Mouse (Mus musculus): ENCODE results near the gene Trim10. TPM values are rescaled to one million over a fixed set of nuclear protein-coding genes. Genes with fewer than 3 reads are reported as not detected.
"Not testable (repeated sequence)": the region's sequence is repeated elsewhere in the genome, so short reads cannot be mapped to it uniquely, and the experiment has no call there.

Trim10 gene
- polyA plus RNA-seq, 1 experiment from 2014 or later = 286 TPM

DNA sequence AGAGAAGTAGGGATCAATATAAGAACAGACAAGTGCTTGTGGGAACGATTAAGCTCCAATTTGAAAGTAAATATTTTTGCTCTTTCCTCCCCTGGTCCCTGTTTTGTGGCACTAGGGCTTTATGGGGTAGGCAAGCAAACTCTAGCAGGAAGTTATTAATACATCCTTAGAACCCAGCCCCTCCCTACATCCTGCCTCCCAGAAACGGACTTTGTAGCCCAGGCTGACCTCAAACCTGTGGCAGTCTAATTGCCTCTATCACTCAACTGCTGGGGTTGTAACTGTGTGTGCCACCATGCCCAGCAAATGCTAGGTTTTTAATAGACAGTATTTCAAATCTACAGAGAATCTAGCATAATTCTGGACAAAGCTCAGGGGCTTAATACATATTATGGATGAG lies 7.7 kb upstream of the Trim10 start:
- Histone ChIP-seq H3K4me3 (replicated peaks) (no peak overlapping the region), H3K9me3 (replicated peaks) (no peaks in the 10 kb centered on the region), H3K27ac (no peak overlapping the region), H3K27me3 (peaks cover 61% of the 10 kb centered on the region), H3K4me2 (no peak overlapping the region), H3K9ac (no peak overlapping the region), H3K36me3 (peaks cover 16% of the 10 kb centered on the region), H3K4me1 (replicated peaks) (peaks cover 17% of the 10 kb centered on the region)
- DNase-seq = no peak
- no peak for ATAC-seq (ENCODE audit: low read depth)
- WGBS (ENCODE audit: insufficient replicate concordance) = 31% methylated on average over 2 of the region's 2 CpGs

GRCm38 (mm10) chr17:36866719-36867527 lies 2.5 kb upstream of the Trim10 start, which contains the start of gene Trim15:
Trim15 (minus strand) TSS chr17:36867210.
- no peaks in the 10 kb centered on the region for H3K9me3 ChIP-seq (replicated peaks)
- ATAC-seq (ENCODE audit: low read depth) = no peak
- peak within 1 kb of the TSS; percentile 69 for H3K9ac ChIP-seq
- H3K4me3 ChIP-seq (replicated peaks) = peak within 1 kb of the TSS; percentile 56
- DNase-seq = peak; percentile 33
- H3K27ac ChIP-seq = peak within 1 kb of the TSS; percentile 80
- peaks cover 9% of the 10 kb centered on the region for H3K36me3 ChIP-seq
- H3K4me1 ChIP-seq (replicated peaks) = peaks cover 53% of the 10 kb centered on the region
- H3K4me2 ChIP-seq = peak within 1 kb of the TSS; percentile 78
- 14% methylated on average over 29 of the region's 29 CpGs for WGBS (ENCODE audit: insufficient replicate concordance)
- peaks cover 58% of the 10 kb centered on the region for H3K27me3 ChIP-seq

DNA sequence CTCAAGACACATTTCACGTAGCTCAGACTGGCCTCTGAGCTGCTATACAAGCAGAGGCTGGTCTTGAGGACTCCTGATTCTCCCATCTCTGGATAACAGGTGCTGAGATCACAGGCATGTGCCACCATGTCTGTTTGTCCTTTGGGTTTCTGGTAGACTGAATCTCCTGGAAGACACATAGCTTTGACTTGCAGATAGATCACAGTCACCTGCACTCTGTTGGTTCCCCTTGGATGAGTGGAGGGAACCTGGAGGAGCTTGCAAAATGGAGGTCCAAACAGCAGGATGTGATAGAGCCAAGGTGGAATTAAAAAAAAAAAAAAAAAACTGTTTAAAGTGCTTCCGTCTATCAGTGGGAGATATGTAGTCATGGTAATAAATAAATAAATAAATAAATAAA lies 538 bp upstream of the Trim10 start:
- peak overlapping the region; percentile 56 for H3K4me2 ChIP-seq
- H3K4me3 ChIP-seq (replicated peaks) = peak overlapping the region; percentile 21
- H3K27ac ChIP-seq = peak overlapping the region; percentile 100
- H3K9me3 ChIP-seq (replicated peaks) = no peaks in the 10 kb centered on the region
- no peak for ATAC-seq (ENCODE audit: low read depth)
- 41% methylated on average over 2 of the region's 2 CpGs for WGBS (ENCODE audit: insufficient replicate concordance)
- DNase-seq = peak; percentile 41
- peaks cover 26% of the 10 kb centered on the region for H3K36me3 ChIP-seq
- H3K9ac ChIP-seq = peak overlapping the region; percentile 67
- H3K4me1 ChIP-seq (replicated peaks) = peaks cover 69% of the 10 kb centered on the region
- peaks cover 44% of the 10 kb centered on the region for H3K27me3 ChIP-seq

GRCm38 (mm10) chr17:36869955-36870810 lies 809 bp downstream of the Trim10 start:
- ATAC-seq (ENCODE audit: low read depth) (peak; percentile 15), DNase-seq (peak; percentile 49)
- H3K36me3 ChIP-seq = peaks cover 40% of the 10 kb centered on the region
- H3K9me3 ChIP-seq (replicated peaks) = no peaks in the 10 kb centered on the region
- peaks cover 74% of the 10 kb centered on the region for H3K4me1 ChIP-seq (replicated peaks)
- peak overlapping the region; percentile 99 for H3K9ac ChIP-seq
- H3K27me3 ChIP-seq = peaks cover 31% of the 10 kb centered on the region
- peak overlapping the region; percentile 100 for H3K27ac ChIP-seq
- peak overlapping the region; percentile 82 for H3K4me2 ChIP-seq
- peak overlapping the region; percentile 85 for H3K4me3 ChIP-seq (replicated peaks)
- 51% methylated on average over 25 of the region's 25 CpGs for WGBS (ENCODE audit: insufficient replicate concordance)

- H3K27me3 ChIP-seq = peaks cover 8% of the 10 kb centered on the region; the same call in 1 of the 2 replicates
- peak overlapping the region; percentile 47 for H3K4me2 ChIP-seq
- no peak for DNase-seq
- WGBS (ENCODE audit: insufficient replicate concordance) = 60% methylated on average over 4 of the region's 4 CpGs
- H3K9ac ChIP-seq = no peak overlapping the region
- H3K4me1 ChIP-seq (replicated peaks) = peaks cover 45% of the 10 kb centered on the region
- H3K9me3 ChIP-seq (replicated peaks) = no peaks in the 10 kb centered on the region
- peaks cover 74% of the 10 kb centered on the region for H3K36me3 ChIP-seq
- no peak for ATAC-seq (ENCODE audit: low read depth)
- no peak overlapping the region; the same call in 1 of the 2 replicates for H3K27ac ChIP-seq
- H3K4me3 ChIP-seq (replicated peaks) = peak overlapping the region; percentile 28
Observed at GRCm38 (mm10) chr17:36874636-36875035, 5.3 kb downstream of the Trim10 start.

DNA sequence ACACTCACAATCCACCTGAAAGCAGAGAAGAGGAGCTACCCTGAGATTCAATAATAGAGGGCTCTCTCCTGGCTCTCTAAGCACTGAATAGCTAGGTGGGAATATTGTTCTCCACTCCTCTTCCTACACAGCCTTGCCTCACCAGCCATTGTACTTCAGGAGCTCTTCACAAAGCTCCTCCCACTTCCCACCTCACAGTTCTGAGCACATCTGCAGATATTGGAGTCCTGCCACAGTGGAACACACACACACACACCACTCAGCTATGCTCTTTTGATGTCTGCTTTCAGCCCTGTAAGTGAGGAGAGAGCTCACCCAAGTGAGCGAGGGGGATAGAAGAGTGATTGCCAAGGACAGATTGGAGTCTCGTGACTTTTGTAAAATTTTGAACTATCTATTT lies 14.0 kb downstream of the Trim10 start:
- H3K4me1 ChIP-seq (replicated peaks) = no peaks in the 10 kb centered on the region
- H3K27me3 ChIP-seq = peaks cover 18% of the 10 kb centered on the region
- no peak overlapping the region for H3K4me3 ChIP-seq (replicated peaks)
- H3K27ac ChIP-seq = no peak overlapping the region
- no peaks in the 10 kb centered on the region for H3K9me3 ChIP-seq (replicated peaks)
- H3K4me2 ChIP-seq = no peak overlapping the region
- ATAC-seq (ENCODE audit: low read depth) (no peak), DNase-seq (no peak)
- WGBS (ENCODE audit: insufficient replicate concordance) = 75% methylated on average over 2 of the region's 2 CpGs
- peaks cover 2% of the 10 kb centered on the region for H3K36me3 ChIP-seq
- H3K9ac ChIP-seq = no peak overlapping the region

DNA sequence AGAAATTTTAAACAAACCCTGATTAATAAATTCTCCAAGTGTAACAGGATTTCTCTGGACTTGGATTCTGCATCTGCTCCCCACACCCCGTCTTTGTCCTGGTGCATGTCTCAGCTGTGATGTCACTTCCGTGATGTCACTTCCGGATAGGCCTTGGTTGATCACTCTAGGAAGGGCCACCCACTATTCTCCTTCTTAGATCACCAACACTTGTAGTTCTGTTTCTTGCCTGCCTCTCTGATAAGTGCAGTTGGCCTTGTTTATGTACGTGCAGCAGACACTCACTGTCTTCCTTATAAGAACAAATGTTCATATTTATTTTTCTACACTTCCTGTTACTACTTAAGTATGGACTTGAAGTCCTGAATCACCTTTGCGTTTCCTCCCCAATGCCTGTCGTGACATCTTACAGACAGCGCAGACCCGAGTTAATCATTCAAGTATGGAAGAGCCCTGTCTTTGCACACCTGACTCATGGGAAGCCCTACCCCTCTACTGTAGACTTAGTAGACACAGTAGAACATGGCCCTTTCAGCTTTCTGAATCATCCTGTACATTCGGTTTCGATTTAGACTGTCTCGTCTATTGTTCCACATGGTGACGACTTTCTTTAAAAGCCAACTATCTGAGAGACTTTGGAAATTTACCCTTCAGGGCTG lies 15.9 kb downstream of the Trim10 start:
- Histone ChIP-seq H3K36me3 (no peaks in the 10 kb centered on the region), H3K4me2 (no peak overlapping the region), H3K9ac (no peak overlapping the region), H3K27me3 (peaks cover 31% of the 10 kb centered on the region), H3K27ac (no peak overlapping the region), H3K9me3 (replicated peaks) (no peaks in the 10 kb centered on the region), H3K4me1 (replicated peaks) (no peaks in the 10 kb centered on the region), H3K4me3 (replicated peaks) (no peak overlapping the region)
- no peak for DNase-seq
- 77% methylated on average over 12 of the region's 12 CpGs for WGBS (ENCODE audit: insufficient replicate concordance)
- no peak for ATAC-seq (ENCODE audit: low read depth)

DNA sequence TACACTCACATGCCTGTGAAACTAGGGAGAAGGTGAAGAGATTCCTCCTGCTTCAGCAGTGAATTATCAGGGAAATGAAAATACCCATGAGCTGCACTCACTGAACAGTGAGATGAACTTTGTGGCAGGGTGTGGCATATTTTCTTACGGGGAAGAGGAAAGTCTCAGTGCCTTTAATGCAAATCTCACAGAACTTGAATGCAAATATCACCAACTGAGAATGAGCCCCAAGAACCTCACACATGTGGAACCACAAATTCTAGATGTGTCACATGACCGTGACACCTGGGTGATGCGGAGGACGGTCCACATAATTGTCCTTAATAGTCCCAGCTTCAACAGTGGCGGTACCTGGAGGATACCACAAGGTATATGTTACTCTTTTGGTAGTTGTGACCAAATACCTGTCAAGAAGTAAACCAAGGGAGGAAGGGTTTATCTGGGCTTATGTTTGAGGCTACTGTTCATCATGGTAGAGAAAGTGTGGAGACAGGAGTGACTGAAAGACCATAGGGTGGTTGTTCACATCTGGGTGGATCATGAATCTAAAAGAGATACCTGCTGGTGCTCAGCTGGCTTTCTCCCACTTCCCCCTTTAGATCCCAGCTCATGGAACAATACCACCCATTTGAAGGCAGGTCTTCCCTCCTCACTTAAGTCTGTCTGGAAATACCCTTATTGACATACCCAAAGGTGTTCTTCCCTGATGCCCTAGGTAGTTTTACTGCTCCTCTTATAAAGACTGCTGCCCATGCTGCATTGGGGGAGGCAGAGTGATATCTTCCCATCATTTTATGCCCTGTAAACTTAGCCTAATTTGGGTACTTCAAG lies 20.9 kb downstream of the Trim10 start, which contains the start of gene Trim40:
TSS of gene Trim40 (minus strand) at position 51 of the 831 bp plus-strand sequence.
- no peaks in the 10 kb centered on the region for H3K36me3 ChIP-seq
- no peaks in the 10 kb centered on the region for H3K4me1 ChIP-seq (replicated peaks)
- no peak within 1 kb of the TSS for H3K9ac ChIP-seq
- ATAC-seq (ENCODE audit: low read depth) (no peak), DNase-seq (no peak)
- H3K4me3 ChIP-seq (replicated peaks) = no peak within 1 kb of the TSS
- H3K27ac ChIP-seq = no peak within 1 kb of the TSS
- no peak within 1 kb of the TSS for H3K4me2 ChIP-seq
- H3K9me3 ChIP-seq (replicated peaks) = no peaks in the 10 kb centered on the region
- 69% methylated on average over 5 of the region's 5 CpGs for WGBS (ENCODE audit: insufficient replicate concordance)
- peaks cover 46% of the 10 kb centered on the region for H3K27me3 ChIP-seq

- not testable (repeated sequence) for ATAC-seq (ENCODE audit: low read depth); DNase-seq; H3K9ac ChIP-seq; H3K4me2 ChIP-seq; H3K9me3 ChIP-seq (replicated peaks); H3K27ac ChIP-seq; H3K4me1 ChIP-seq (replicated peaks); H3K36me3 ChIP-seq; H3K4me3 ChIP-seq (replicated peaks)
- H3K27me3 ChIP-seq = peaks cover 46% of the 10 kb centered on the region
- 74% methylated on average over 1 of the region's 1 CpGs for WGBS (ENCODE audit: insufficient replicate concordance)
Observed at GRCm38 (mm10) chr17:36891496-36891895, 22.1 kb downstream of the Trim10 start.

DNA sequence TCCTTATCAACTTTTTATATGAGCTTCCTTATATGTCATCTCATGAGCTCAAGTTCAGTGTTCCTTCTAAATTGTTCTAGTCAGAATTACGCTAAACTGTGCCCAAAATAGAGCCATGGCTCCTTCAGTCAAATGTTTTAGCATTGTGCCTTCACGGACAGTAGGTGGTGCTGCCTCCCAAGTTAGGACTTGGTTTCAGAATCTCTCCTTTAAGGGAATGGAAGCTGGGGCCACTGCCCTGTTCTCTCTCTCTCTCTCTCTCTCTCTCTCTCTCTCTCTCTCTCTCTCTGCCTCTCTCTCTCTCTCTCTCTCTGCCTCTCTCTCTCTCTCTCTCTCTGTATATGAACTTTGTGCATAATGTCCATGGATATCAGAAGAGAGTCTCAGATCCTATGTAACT lies 23.0 kb downstream of the Trim10 start:
- Histone ChIP-seq H3K27ac (no peak overlapping the region), H3K27me3 (peaks cover 51% of the 10 kb centered on the region), H3K36me3 (no peaks in the 10 kb centered on the region), H3K4me2 (no peak overlapping the region), H3K9ac (no peak overlapping the region), H3K9me3 (replicated peaks) (no peaks in the 10 kb centered on the region), H3K4me3 (replicated peaks) (no peak overlapping the region), H3K4me1 (replicated peaks) (no peaks in the 10 kb centered on the region)
- WGBS (ENCODE audit: insufficient replicate concordance) = 6% methylated on average over 2 of the region's 2 CpGs
- DNase-seq (no peak), ATAC-seq (ENCODE audit: low read depth) (0 out of 2 replicates have a peak, but pooled peaks have one; percentile 30)
